Mouse (Mus musculus) myocyte (in vitro differentiated cells): ENCODE results near the gene Frmpd1. TPM values are rescaled to one million over a fixed set of nuclear protein-coding genes. Genes with fewer than 3 reads are reported as not detected.
A peak's percentile ranks its signal among the peaks of the same experiment; 100 is the strongest.

ENCODE experiments used
- H3K27me3 ChIP-seq: one replicate; pipeline ENCODE4 v1.6.1; 2011; ENCODE audit not compliant: control insufficient read depth, insufficient read depth, insufficient read length
- H3K36me3 ChIP-seq: one replicate; pipeline ENCODE4 v1.6.1; 2011; ENCODE audit not compliant: control insufficient read depth, insufficient read depth
- H3K4me2 ChIP-seq: one replicate; pipeline ENCODE4 v1.6.1; 2011; ENCODE audit warnings: low read depth, control low read depth
- H3K4me3 ChIP-seq: one replicate; pipeline ENCODE4 v1.5.1; 2011; ENCODE audit warnings: mild to moderate bottlenecking, control low read depth, moderate library complexity
- H3K79me2 ChIP-seq: one replicate; pipeline ENCODE4 v1.6.1; 2011; ENCODE audit not compliant: control insufficient read depth, insufficient read depth
- H3ac ChIP-seq: one replicate; pipeline ENCODE4 v1.6.1; 2011; ENCODE audit not compliant: control insufficient read depth, insufficient read length
- CEBPB ChIP-seq: IDR thresholded peaks from 2 replicates; pipeline ENCODE4 v1.6.1; 2011; ENCODE audit warnings: mild to moderate bottlenecking, moderate library complexity; ENCODE audit not compliant: poor library complexity, insufficient read depth, severe bottlenecking
- E2F4 ChIP-seq: IDR thresholded peaks from one replicate; pipeline ENCODE4 v1.6.1; 2011; ENCODE audit warnings: mild to moderate bottlenecking, control low read depth, moderate library complexity; ENCODE audit not compliant: insufficient read depth
- MAX ChIP-seq: IDR thresholded peaks from one replicate; pipeline ENCODE4 v1.6.1; 2011; ENCODE audit warnings: low read depth, mild to moderate bottlenecking, control low read depth
- MYOD1 ChIP-seq, 3 experiments: IDR thresholded peaks; one replicate each; pipeline ENCODE4 v1.6.1; 2011; ENCODE audit warnings: control low read depth in 2 of 3, low read depth in 2 of 3, mild to moderate bottlenecking in 2 of 3, moderate library complexity in 1 of 3; ENCODE audit not compliant: insufficient read length in 2 of 3, control insufficient read depth in 1 of 3
- MYOG ChIP-seq, 3 experiments: IDR thresholded peaks; one replicate each; pipeline ENCODE4 v1.6.1; 2011; ENCODE audit warnings: control low read depth in 2 of 3, low read depth in 2 of 3, mild to moderate bottlenecking in 2 of 3; ENCODE audit not compliant: insufficient read length in 2 of 3, control insufficient read depth in 1 of 3, insufficient read depth in 1 of 3
- POLR2A ChIP-seq: IDR thresholded peaks from one replicate; pipeline ENCODE4 v1.6.1; 2011; ENCODE audit warnings: low read depth, mild to moderate bottlenecking, control low read depth, moderate library complexity; ENCODE audit not compliant: insufficient read length
- POLR2AphosphoS2 ChIP-seq: IDR thresholded peaks from one replicate; pipeline ENCODE4 v1.6.1; 2011; ENCODE audit warnings: low read depth, control low read depth; ENCODE audit not compliant: insufficient read length
- REST ChIP-seq: IDR thresholded peaks from one replicate; pipeline ENCODE4 v1.6.1; 2011; ENCODE audit warnings: mild to moderate bottlenecking, control low read depth, moderate library complexity; ENCODE audit not compliant: insufficient read depth, insufficient read length
- SRF ChIP-seq: IDR thresholded peaks from one replicate; pipeline ENCODE4 v1.6.1; 2011; ENCODE audit warnings: low read depth; ENCODE audit not compliant: control insufficient read depth, insufficient read length
- TCF12 ChIP-seq: IDR thresholded peaks from one replicate; pipeline ENCODE4 v1.6.1; 2011; ENCODE audit warnings: mild to moderate bottlenecking, control low read depth; ENCODE audit not compliant: poor library complexity, insufficient read depth, severe bottlenecking
- TCF3 ChIP-seq: IDR thresholded peaks from one replicate; pipeline ENCODE4 v1.6.1; 2011; ENCODE audit warnings: low read depth, control low read depth; ENCODE audit not compliant: insufficient read length
- USF1 ChIP-seq: IDR thresholded peaks from one replicate; pipeline ENCODE4 v1.6.1; 2011; ENCODE audit warnings: low read depth, mild to moderate bottlenecking, control low read depth, moderate library complexity
- polyA plus RNA-seq: library from polyadenylated mRNA; unstranded; fragments of >200 nt; fragmentation: generic; extraction: Trizol; gene quantifications from one replicate; pipeline ENCODE4 v1.2.1, GENCODE M21; 2012; ENCODE audit warnings: missing spikeins

Gene Frmpd1
- polyA plus RNA-seq, 1 experiment, result 45.8 TPM

- H3K79me2 ChIP-seq, result no peaks in the 10 kb centered on the region
- H3K4me3 ChIP-seq, result no peak overlapping the region
- H3ac ChIP-seq, result no peak overlapping the region
- H3K36me3 ChIP-seq, result peaks cover 11% of the 10 kb centered on the region
- no peaks in the 10 kb centered on the region for H3K27me3 ChIP-seq
- no peak overlapping the region for H3K4me2 ChIP-seq
- peak; percentile 8 for TF ChIP-seq TCF12
- TF ChIP-seq E2F4, result no peak
- TF ChIP-seq USF1, result no peak
- TF ChIP-seq MYOG (IDR thresholded peaks at IDR 0.05; ENCODE audit: control insufficient read depth in 1 of 3, insufficient read depth in 1 of 3, insufficient read length in 2 of 3, low read depth in 2 of 3), result peak in 2 of 3 experiments; percentile 67 to 80
- TF ChIP-seq MYOD1 (IDR thresholded peaks at IDR 0.05; ENCODE audit: control insufficient read depth in 1 of 3, insufficient read length in 2 of 3, low read depth in 2 of 3), result peak in 2 of 3 experiments; percentile 8 to 76
These were observed 74.7 kb downstream of the Frmpd1 start for GRCm38 (mm10) chr4:45259232-45259832.

DNA sequence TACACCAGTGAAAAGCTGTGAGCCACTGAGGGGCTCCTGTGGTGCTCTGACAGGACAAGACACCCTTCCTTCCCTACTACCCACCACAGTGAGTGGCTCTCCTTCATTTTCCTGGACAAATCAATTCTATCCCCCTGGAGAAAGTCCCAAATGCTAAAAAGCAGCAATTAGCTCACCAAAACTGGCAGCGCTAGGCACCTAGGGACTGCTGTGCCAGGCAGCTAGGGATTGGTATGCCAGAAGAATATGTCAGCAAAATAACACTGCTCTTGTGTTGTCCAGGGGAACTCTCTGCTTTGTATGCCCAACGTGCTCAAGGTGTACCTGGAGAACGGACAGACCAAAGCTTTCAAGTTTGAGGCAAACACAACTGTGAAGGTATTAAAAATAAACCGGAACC, 76.9 kb downstream of the Frmpd1 start:
- TF ChIP-seq MYOG (IDR thresholded peaks at IDR 0.05; ENCODE audit: control insufficient read depth in 1 of 3, insufficient read depth in 1 of 3, insufficient read length in 2 of 3, low read depth in 2 of 3), result peak in 1 of 3 experiments; percentile 68
- TF ChIP-seq MYOD1 (IDR thresholded peaks at IDR 0.05; ENCODE audit: control insufficient read depth in 1 of 3, insufficient read length in 2 of 3, low read depth in 2 of 3), result peak in 1 of 3 experiments; percentile 49
- TF ChIP-seq POLR2AphosphoS2, result no peak

DNA sequence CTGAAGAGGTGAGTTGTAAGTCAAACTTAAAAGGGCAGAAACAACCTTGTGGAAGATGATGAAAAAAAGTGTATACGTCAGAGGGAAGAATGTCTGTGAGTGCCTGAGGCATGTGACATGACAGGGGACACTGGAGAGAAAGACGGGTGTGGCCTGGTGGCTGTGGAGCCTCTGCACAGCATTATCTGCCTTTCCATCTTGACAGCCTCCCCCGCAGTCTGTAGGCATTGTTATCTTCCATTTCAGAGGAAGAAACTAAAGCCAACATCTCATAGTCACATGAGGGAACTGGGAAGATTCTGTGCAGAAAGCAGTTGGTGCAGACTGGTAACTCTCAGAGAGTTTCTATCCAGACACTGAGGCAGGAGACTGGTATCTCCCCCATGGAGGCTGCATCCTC, 83.2 kb downstream of the Frmpd1 start:
- no peak overlapping the region for H3K4me3 ChIP-seq
- no peak overlapping the region for H3ac ChIP-seq
- no peaks in the 10 kb centered on the region for H3K79me2 ChIP-seq
- peaks cover 20% of the 10 kb centered on the region for H3K36me3 ChIP-seq
- no peak for TF ChIP-seq POLR2A
- TF ChIP-seq SRF, result no peak
- TF ChIP-seq MYOD1 (IDR thresholded peaks at IDR 0.05; ENCODE audit: control insufficient read depth in 1 of 3, insufficient read length in 2 of 3, low read depth in 2 of 3), result peak in 1 of 3 experiments; percentile 23
- no peak overlapping the region for H3K4me2 ChIP-seq
- no peaks in the 10 kb centered on the region for H3K27me3 ChIP-seq

More for the DNA sequence above, 76.9 kb downstream of the Frmpd1 start:
- Histone ChIP-seq H3K36me3 (peaks cover 17% of the 10 kb centered on the region), H3K4me3 (no peak overlapping the region), H3K27me3 (no peaks in the 10 kb centered on the region), H3K79me2 (no peaks in the 10 kb centered on the region), H3K4me2 (no peak overlapping the region), H3ac (no peak overlapping the region)

DNA sequence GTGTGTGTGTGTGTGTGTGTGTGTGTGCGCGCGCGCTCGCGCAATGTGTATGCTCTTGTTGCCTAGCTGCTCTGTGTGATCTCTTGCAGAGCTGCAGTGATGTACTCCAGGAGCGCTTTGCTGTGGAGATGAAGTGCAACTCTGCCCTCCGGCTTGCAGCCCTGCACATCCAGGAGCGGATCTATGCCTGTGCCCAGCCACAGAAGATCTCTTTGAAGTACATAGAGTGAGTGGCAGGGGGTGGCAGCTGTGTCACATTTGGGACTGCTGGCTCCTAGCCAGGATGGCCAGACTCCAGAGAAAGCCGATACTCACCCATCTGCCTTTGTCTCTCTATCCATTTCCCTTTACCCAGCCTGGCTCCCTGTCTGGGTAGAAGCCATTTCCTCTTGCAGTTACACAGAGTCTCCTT, 86.4 kb downstream of the Frmpd1 start:
- Histone ChIP-seq H3K4me3 (no peak overlapping the region), H3K79me2 (no peaks in the 10 kb centered on the region), H3K27me3 (no peaks in the 10 kb centered on the region), H3K36me3 (peaks cover 4% of the 10 kb centered on the region), H3K4me2 (peak overlapping the region; percentile 45), H3ac (no peak overlapping the region)
- TF ChIP-seq SRF (peak; percentile 39), REST (no peak), CEBPB (no peak), TCF3 (peak; percentile 67), MYOD1 (IDR thresholded peaks at IDR 0.05; ENCODE audit: control insufficient read depth in 1 of 3, insufficient read length in 2 of 3, low read depth in 2 of 3) (peak; percentile 89 to 98 (median 95)), TCF12 (peak; percentile 46), MYOG (IDR thresholded peaks at IDR 0.05; ENCODE audit: control insufficient read depth in 1 of 3, insufficient read depth in 1 of 3, insufficient read length in 2 of 3, low read depth in 2 of 3) (peak; percentile 66 to 95 (median 78))

DNA sequence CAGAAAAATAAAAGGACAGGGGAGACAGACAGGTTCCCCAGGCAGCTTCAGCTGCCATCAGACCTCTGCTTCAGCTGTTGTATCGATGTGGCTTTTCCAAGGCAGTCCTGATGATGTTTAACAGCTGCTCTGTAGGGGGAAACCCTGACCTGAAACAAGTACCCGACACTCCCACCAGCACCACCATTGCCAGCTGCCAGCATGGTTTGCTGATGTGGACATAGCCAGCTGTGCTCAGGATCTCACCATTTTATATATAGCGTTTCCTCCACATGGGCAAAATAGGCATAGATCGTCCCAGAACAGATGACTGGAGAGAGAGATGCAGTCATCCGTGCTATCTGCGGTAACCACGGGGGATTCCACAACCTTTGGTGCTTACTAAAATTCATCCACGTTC, 91.1 kb downstream of the Frmpd1 start:
- Histone ChIP-seq H3K4me2 (peak overlapping the region; percentile 40), H3K27me3 (no peaks in the 10 kb centered on the region), H3K36me3 (peaks cover 14% of the 10 kb centered on the region), H3K4me3 (no peak overlapping the region), H3K79me2 (no peaks in the 10 kb centered on the region), H3ac (no peak overlapping the region)
- TF ChIP-seq REST, result no peak
- TF ChIP-seq TCF3, result peak; percentile 95
- TF ChIP-seq MYOG (IDR thresholded peaks at IDR 0.05; ENCODE audit: control insufficient read depth in 1 of 3, insufficient read depth in 1 of 3, insufficient read length in 2 of 3, low read depth in 2 of 3), result peak; percentile 94 to 98 (median 98)
- TF ChIP-seq POLR2A, result no peak
- TF ChIP-seq TCF12, result peak; percentile 98
- no peak for TF ChIP-seq USF1
- no peak for TF ChIP-seq MAX
- no peak for TF ChIP-seq CEBPB
- TF ChIP-seq SRF, result no peak
- TF ChIP-seq POLR2AphosphoS2, result no peak
- peak; percentile 83 to 99 (median 99) for TF ChIP-seq MYOD1 (IDR thresholded peaks at IDR 0.05; ENCODE audit: control insufficient read depth in 1 of 3, insufficient read length in 2 of 3, low read depth in 2 of 3)
